Comparison of ENCODE assay signal across 33 mouse cellular contexts in genomic region chr11:70570614-70571013, GRCm38 (mm10). TPM values are rescaled to one million over a fixed set of nuclear protein-coding genes. Genes with fewer than 3 reads are reported as not detected.
"Had no signal": no experiment of that assay in that cellular context is flagged by ENCODE, and none has a peak within 500 bp of the region (broad histone marks: within the 10 kb centered on the region; RNA-seq: fewer than 3 reads in every experiment).

No protein-coding gene starts in this region.

RNA-seq across cellular contexts. Expression of gene Gm40193, which starts 37.9 kb away (rescaled TPM):
- total RNA-seq: gastrocnemius, adult 18-20 months; gastrocnemius, adult 8-10 months; gastrocnemius, postnatal 14 days; gastrocnemius, postnatal 36 days; heart, adult 2 months; heart, postnatal 10 days; heart, postnatal 25 days; heart, postnatal 4 days; layer of hippocampus, adult 8-10 months; layer of hippocampus, postnatal 14 days; layer of hippocampus, postnatal 36 days; left cerebral cortex, adult 18-20 months; left cerebral cortex, adult 8-10 months; left cerebral cortex, postnatal 10 days; left cerebral cortex, postnatal 25 days; left cerebral cortex, postnatal 4 days; liver, adult 2 months had no signal
- polyA plus RNA-seq: gonadal fat pad, adult 2 months; heart, adult 2 months; heart, embryonic 11.5 days; heart, embryonic 14.5 days; heart, embryonic 16.5 days; hindbrain, embryonic 10.5 days; hindbrain, embryonic 12.5 days; hindbrain, embryonic 14.5 days; hindbrain, embryonic 16.5 days; inflammation-experienced regulatory T-cells, adult 6 months; intestine, embryonic 15.5 days; intestine, postnatal 0 days; kidney, embryonic 14.5 days; kidney, embryonic 16.5 days; limb, embryonic 11.5 days; limb, embryonic 13.5 days; limb, embryonic 15.5 days; liver, adult 2 months had no signal

RNA-seq across cellular contexts. Expression of gene 4930544D05Rik, which starts 45.0 kb away (rescaled TPM):
- total RNA-seq: gastrocnemius, adult 18-20 months; gastrocnemius, adult 8-10 months; gastrocnemius, postnatal 14 days; gastrocnemius, postnatal 36 days; heart, adult 2 months; heart, postnatal 10 days; heart, postnatal 25 days; heart, postnatal 4 days; left cerebral cortex, postnatal 25 days; left cerebral cortex, postnatal 4 days; liver, adult 2 months had no signal
- polyA plus RNA-seq: heart, embryonic 11.5 days; heart, embryonic 14.5 days; heart, embryonic 16.5 days; hindbrain, embryonic 10.5 days; hindbrain, embryonic 12.5 days; hindbrain, embryonic 14.5 days; hindbrain, embryonic 16.5 days; inflammation-experienced regulatory T-cells, adult 6 months; intestine, embryonic 15.5 days; intestine, postnatal 0 days; kidney, embryonic 14.5 days; kidney, embryonic 16.5 days; limb, embryonic 11.5 days; limb, embryonic 13.5 days; limb, embryonic 15.5 days; liver, adult 2 months had no signal
